Mouse (Mus musculus) midbrain, embryonic 16.5 days (tissue): ENCODE data around the gene Ltb. TPM values are rescaled to one million over a fixed set of nuclear protein-coding genes. Genes with fewer than 3 reads are reported as not detected.

Experiments used
- ATAC-seq: fragments of 200-750 bp; cut with Nextera tagmentation; 2 replicates; pipeline ENCODE4 v1.8.0; 2017; ENCODE audit warnings: moderate TSS enrichment
- H3K27ac ChIP-seq: fragments of 300-500 bp; sonication (generic); 2 replicates; pipeline ENCODE4 v1.5.1; 2014; ENCODE audit warnings: mild to moderate bottlenecking, low read length, mixed read lengths
- H3K27me3 ChIP-seq: fragments of 300-500 bp; sonication (generic); 2 replicates; pipeline ENCODE4 v1.6.1; 2014; ENCODE audit warnings: low read depth, low read length, mixed read lengths; ENCODE audit not compliant: control insufficient read depth, insufficient read depth
- H3K36me3 ChIP-seq: fragments of 300-500 bp; sonication (generic); 2 replicates; pipeline ENCODE4 v1.6.1; 2014; ENCODE audit warnings: mild to moderate bottlenecking, low read length, moderate library complexity, mixed read lengths; ENCODE audit not compliant: control insufficient read depth, insufficient read depth
- H3K4me1 ChIP-seq: fragments of 300-500 bp; sonication (generic); 2 replicates; pipeline ENCODE4 v1.6.1; 2014; ENCODE audit warnings: mild to moderate bottlenecking, low read length, mixed read lengths; ENCODE audit not compliant: control insufficient read depth, insufficient read depth
- H3K4me2 ChIP-seq: fragments of 300-500 bp; sonication (generic); 2 replicates; pipeline ENCODE4 v1.6.1; 2014; ENCODE audit warnings: mild to moderate bottlenecking, low read length, mixed read lengths
- H3K4me3 ChIP-seq: fragments of 300-500 bp; sonication (generic); 2 replicates; pipeline ENCODE4 v1.5.1; 2014; ENCODE audit warnings: low read depth, mild to moderate bottlenecking, low read length, moderate library complexity, mixed read lengths
- H3K9ac ChIP-seq: fragments of 300-500 bp; sonication (generic); 2 replicates; pipeline ENCODE4 v1.6.1; 2014; ENCODE audit warnings: low read depth, low read length, mixed read lengths
- H3K9me3 ChIP-seq: fragments of 300-500 bp; sonication (generic); replicated peaks from 2 replicates; pipeline ENCODE4 v1.6.1; 2014; ENCODE audit warnings: mild to moderate bottlenecking, low read length, mixed read lengths; ENCODE audit not compliant: control insufficient read depth, poor library complexity, severe bottlenecking
- WGBS: fragments of 180-500 bp; shearing (Covaris S2); extraction: QIAGEN DNeasy Blood & Tissue Kit; methylation state at CpG from one replicate; pipeline ENCODE4 v1.1.7; 2014; 5-methylcytosine and 5-hydroxymethylcytosine counted together
- microRNA-seq: library from miRNA; unstranded; fragments of <30 nt; microRNA quantifications from one replicate; pipeline ENCODE4, GENCODE M21; 2017
- polyA plus RNA-seq: library from polyadenylated mRNA; unstranded; fragments of >200 nt; fragmentation: Nextera tagmentation; extraction: Ambion mirVana; gene quantifications from 2 replicates; pipeline ENCODE4 v1.2.1, GENCODE M21; 2015

The Ltb gene
- polyA plus RNA-seq, 1 experiment from 2014 or later, result 0.62 TPM

- Histone ChIP-seq H3K36me3 (peaks cover 28% of the 10 kb centered on the region), H3K4me2 (peak overlapping the region; percentile 73), H3K9ac (peak overlapping the region; percentile 100), H3K9me3 (no peaks in the 10 kb centered on the region), H3K4me3 (peak overlapping the region; percentile 96), H3K27ac (peak overlapping the region; percentile 99), H3K27me3 (no peaks in the 10 kb centered on the region), H3K4me1 (peaks cover 37% of the 10 kb centered on the region)
- peak; percentile 47 for ATAC-seq
- under 1% methylated on average over 51 of the region's 55 CpGs for WGBS
Measured at GRCm38 (mm10) chr17:35242015-35242941, 48.0 kb downstream of the Ltb start.

- no peaks in the 10 kb centered on the region for H3K27me3 ChIP-seq
- ATAC-seq, result no peak
- peaks cover 34% of the 10 kb centered on the region for H3K4me1 ChIP-seq
- peak overlapping the region; percentile 73 for H3K4me2 ChIP-seq
- under 1% methylated on average over 16 of the region's 16 CpGs for WGBS
- peak overlapping the region; percentile 96 for H3K4me3 ChIP-seq
- peaks cover 35% of the 10 kb centered on the region for H3K36me3 ChIP-seq
- H3K9me3 ChIP-seq, result no peaks in the 10 kb centered on the region
- peak overlapping the region; percentile 100 for H3K9ac ChIP-seq
- peak overlapping the region; percentile 99 for H3K27ac ChIP-seq
Measured at GRCm38 (mm10) chr17:35243086-35243485, 48.8 kb downstream of the Ltb start.

- 63% methylated on average over 2 of the region's 2 CpGs for WGBS
- peaks cover 44% of the 10 kb centered on the region for H3K36me3 ChIP-seq
- no peak for ATAC-seq
- H3K4me2 ChIP-seq, result peak overlapping the region; percentile 73
- H3K27me3 ChIP-seq, result no peaks in the 10 kb centered on the region
- H3K27ac ChIP-seq, result no peak overlapping the region
- peak overlapping the region; percentile 42 for H3K9ac ChIP-seq
- peak overlapping the region; percentile 8; the same call in 1 of the 2 replicates for H3K4me3 ChIP-seq
- H3K4me1 ChIP-seq, result peaks cover 33% of the 10 kb centered on the region
- H3K9me3 ChIP-seq, result no peaks in the 10 kb centered on the region
Measured at GRCm38 (mm10) chr17:35244999-35245398, 50.8 kb downstream of the Ltb start.

Small RNAs within 50 kb of the gene (microRNA-seq; reads per million reads assigned to microRNA genes)
- gene Mir6973a, result not detected
- gene Mir6974, result not detected
- 3.4 reads per million, percentile 16 among the genes with 10 or more reads in this experiment for gene Mir6975

Other genes starting within 250 kb of the Ltb start
- 0.24 TPM in 1 of 2 replicates, not detected in the other for gene Hspa1b, start 235.2 kb upstream of the Ltb start, polyA plus RNA-seq
- gene Gm20481, start 224.5 kb upstream of the Ltb start, polyA plus RNA-seq, result not detected in 2 replicates
- 13.4 and 19.3 TPM in 2 replicates for gene Hspa1a, start 222.3 kb upstream of the Ltb start, polyA plus RNA-seq
- 2.0 and 2.4 TPM in 2 replicates for gene Hspa1l, start 221.7 kb upstream of the Ltb start, polyA plus RNA-seq
- gene Lsm2, start 212.6 kb upstream of the Ltb start, polyA plus RNA-seq, result 97.2 and 107 TPM in 2 replicates
- gene Vars, start 193.5 kb upstream of the Ltb start, polyA plus RNA-seq, result 54.8 and 56.5 TPM in 2 replicates
- gene Vwa7, start 177.9 kb upstream of the Ltb start, polyA plus RNA-seq, result 0.16 and 0.26 TPM in 2 replicates
- gene Sapcd1, start 166.4 kb upstream of the Ltb start, polyA plus RNA-seq, result 0.71 and 1.1 TPM in 2 replicates
- gene Msh5, start 147.7 kb upstream of the Ltb start, polyA plus RNA-seq, result 1.9 and 2.4 TPM in 2 replicates
- 51.2 and 54.7 TPM in 2 replicates for gene Clic1, start 144.5 kb upstream of the Ltb start, polyA plus RNA-seq
- 312 and 341 TPM in 2 replicates for gene Ddah2, start 135.4 kb upstream of the Ltb start, polyA plus RNA-seq
- gene Ly6g6c, start 129.1 kb upstream of the Ltb start, polyA plus RNA-seq, result 0.30 TPM in 1 of 2 replicates, not detected in the other
- 0.12 and 0.15 TPM in 2 replicates for gene Mpig6b, start 128.3 kb upstream of the Ltb start, polyA plus RNA-seq
- 0.26 and 0.31 TPM in 2 replicates for gene Ly6g6e, start 117.5 kb upstream of the Ltb start, polyA plus RNA-seq
- gene Ly6g6d, start 116.4 kb upstream of the Ltb start, polyA plus RNA-seq, result 0.57 and 1.5 TPM in 2 replicates
- not detected in 2 replicates for gene Ly6g6f, start 108.8 kb upstream of the Ltb start, polyA plus RNA-seq
- 105 and 107 TPM in 2 replicates for gene Abhd16a, start 105.2 kb upstream of the Ltb start, polyA plus RNA-seq
- not detected in 2 replicates for gene Ly6g5c, start 86.2 kb upstream of the Ltb start, polyA plus RNA-seq
- gene Ly6g5b, start 79.0 kb upstream of the Ltb start, polyA plus RNA-seq, result 1.5 TPM in 2 replicates
- 24.3 and 26.4 TPM in 2 replicates for gene Gpank1, start 73.0 kb upstream of the Ltb start, polyA plus RNA-seq
- 315 and 331 TPM in 2 replicates for gene Csnk2b, start 72.4 kb upstream of the Ltb start, polyA plus RNA-seq
- 7.8 and 8.7 TPM in 2 replicates for gene D17H6S53E, start 68.1 kb upstream of the Ltb start, polyA plus RNA-seq
- 0.24 and 0.29 TPM in 2 replicates for gene Apom, start 62.4 kb upstream of the Ltb start, polyA plus RNA-seq
- gene Bag6, start 59.3 kb upstream of the Ltb start, polyA plus RNA-seq, result 70.5 and 75.7 TPM in 2 replicates
- gene Prrc2a, start 29.5 kb upstream of the Ltb start, polyA plus RNA-seq, result 148 and 167 TPM in 2 replicates
- gene Aif1, start 18.4 kb upstream of the Ltb start, polyA plus RNA-seq, result 6.2 and 6.9 TPM in 2 replicates
- 4.7 and 5.9 TPM in 2 replicates for gene Lst1, start 6.0 kb upstream of the Ltb start, polyA plus RNA-seq
- not detected in 2 replicates for gene Tnf, start 7.6 kb downstream of the Ltb start, polyA plus RNA-seq
- gene Lta, start 10.9 kb downstream of the Ltb start, polyA plus RNA-seq, result 0.45 and 1.1 TPM in 2 replicates
- gene Gm16181, start 26.4 kb downstream of the Ltb start, polyA plus RNA-seq, result 0.38 and 0.57 TPM in 2 replicates
- 111 and 139 TPM in 2 replicates for gene Atp6v1g2, start 39.2 kb downstream of the Ltb start, polyA plus RNA-seq
- 9.2 and 9.4 TPM in 2 replicates for gene Nfkbil1, start 41.4 kb downstream of the Ltb start, polyA plus RNA-seq
- 339 and 357 TPM in 2 replicates for gene Ddx39b, start 47.3 kb downstream of the Ltb start, polyA plus RNA-seq
- gene H2-D1, start 68.3 kb downstream of the Ltb start, polyA plus RNA-seq, result 82.5 and 109 TPM in 2 replicates
- 0.38 and 0.52 TPM in 2 replicates for gene H2-Q1, start 126.0 kb downstream of the Ltb start, polyA plus RNA-seq
- 4.4 and 7.6 TPM in 2 replicates for gene H2-Q2, start 147.8 kb downstream of the Ltb start, polyA plus RNA-seq
- 0.65 and 0.97 TPM in 2 replicates for gene H2-Q4, start 185.2 kb downstream of the Ltb start, polyA plus RNA-seq
- 1.1 and 1.3 TPM in 2 replicates for gene H2-Q6, start 230.4 kb downstream of the Ltb start, polyA plus RNA-seq
- gene H2-Q7, start 244.7 kb downstream of the Ltb start, polyA plus RNA-seq, result 3.8 and 4.6 TPM in 2 replicates